Mouse (Mus musculus) neural tube, embryonic 10.5 days (tissue): ENCODE results near the gene Ppa2.

Source experiments
- DNase-seq: peaks from one replicate; pipeline ENCODE4 v3.0.0-alpha.2; 2017; ENCODE audit warnings: low spot score; ENCODE audit errors: extremely low spot score

Gene Ppa2

GRCm38 (mm10) chr3:133331184-133331866 lies 21.4 kb downstream of the Ppa2 start:
- no peak for DNase-seq

- DNase-seq = no peak
Measured at GRCm38 (mm10) chr3:133332280-133332679, 22.4 kb downstream of the Ppa2 start.

- DNase-seq = no peak
Measured at GRCm38 (mm10) chr3:133333267-133334170, 23.6 kb downstream of the Ppa2 start.

- DNase-seq = no peak
Measured at GRCm38 (mm10) chr3:133334691-133335090, 24.8 kb downstream of the Ppa2 start.

DNA sequence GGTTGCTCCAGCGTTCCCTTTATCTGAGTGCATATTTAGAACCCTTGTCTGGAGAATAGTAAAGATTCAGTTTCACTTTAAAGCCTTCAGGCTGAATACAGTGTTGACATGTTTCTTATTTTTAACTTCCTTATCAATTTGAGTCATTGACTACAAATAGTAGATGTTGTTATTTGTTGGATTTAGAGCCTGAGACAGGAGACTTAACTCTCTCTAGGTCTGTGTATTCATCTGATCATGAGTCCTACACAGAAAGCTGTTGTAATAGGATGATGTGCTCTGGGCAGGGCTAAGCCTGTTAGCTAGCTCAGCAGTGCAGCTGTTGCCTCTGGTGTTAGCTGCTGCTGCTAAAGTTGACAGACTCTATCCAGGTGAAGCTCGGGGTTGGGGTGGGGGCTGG lies 25.3 kb downstream of the Ppa2 start:
- DNase-seq = no peak

- no peak for DNase-seq
Measured at GRCm38 (mm10) chr3:133336400-133336799, 26.5 kb downstream of the Ppa2 start.

DNA sequence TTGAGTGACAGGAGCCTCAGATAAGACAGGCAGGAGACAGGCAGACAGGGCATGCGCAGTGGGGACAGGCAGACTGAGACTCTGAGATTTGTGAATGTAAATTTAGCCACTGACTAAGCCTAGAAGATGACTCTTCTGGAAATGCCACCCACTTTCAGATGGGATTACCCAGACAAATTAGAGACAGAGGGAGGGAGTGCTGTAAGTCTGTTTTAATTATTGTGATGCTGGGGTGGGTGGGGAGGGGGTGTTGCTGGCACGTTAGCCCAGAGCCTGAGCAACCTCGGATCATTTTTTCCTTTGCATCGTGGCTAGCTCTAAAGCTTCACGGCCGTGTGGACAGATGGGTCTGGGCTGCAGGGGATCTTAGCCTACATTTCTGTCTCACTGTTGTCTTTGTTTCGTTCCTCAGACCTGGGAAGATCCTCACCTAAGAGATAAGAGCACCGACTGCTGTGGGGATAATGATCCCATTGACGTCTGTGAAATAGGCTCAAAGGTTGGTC lies 29.0 kb downstream of the Ppa2 start:
- DNase-seq = no peak

DNA sequence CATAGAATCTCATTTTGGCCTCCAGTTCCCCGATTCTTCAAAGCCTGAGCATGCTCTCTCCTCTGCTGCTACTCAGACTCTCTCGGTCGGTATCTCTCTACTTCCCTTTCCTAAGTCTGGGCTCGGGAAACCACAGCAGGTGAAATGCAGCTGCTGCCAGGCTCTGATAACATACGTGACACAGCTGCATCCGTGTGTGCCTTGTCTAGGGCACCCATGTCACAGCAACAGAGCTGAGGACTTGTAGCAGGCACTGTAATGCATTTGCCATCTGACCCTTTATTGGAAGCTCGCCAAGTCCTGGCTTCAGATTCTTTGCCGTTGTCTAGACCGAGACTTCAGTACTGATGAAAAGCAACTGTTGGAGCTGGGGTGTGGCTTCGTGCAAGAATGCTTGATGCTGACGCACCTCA lies 29.5 kb downstream of the Ppa2 start:
- no peak for DNase-seq

DNA sequence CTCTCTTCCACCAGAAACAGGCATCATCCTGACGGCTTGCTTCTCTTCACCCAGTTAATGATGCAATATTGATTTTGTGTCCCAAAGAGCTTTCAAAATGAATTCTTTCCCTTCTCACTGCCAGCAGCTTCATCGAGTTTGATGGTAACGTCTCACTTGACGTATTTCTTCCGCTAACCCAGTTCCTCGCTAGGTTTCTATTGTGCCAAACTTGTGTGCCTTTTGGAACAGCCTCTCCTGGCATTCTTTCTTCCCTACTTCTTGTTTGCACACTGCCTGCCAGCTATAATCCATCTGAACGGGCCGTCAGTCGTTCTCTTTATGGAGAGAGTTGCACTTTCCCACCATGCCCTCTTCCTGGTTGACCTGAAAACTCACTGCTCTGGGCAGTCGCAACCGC lies 31.2 kb downstream of the Ppa2 start:
- DNase-seq = no peak

GRCm38 (mm10) chr3:133347535-133347934 lies 37.6 kb downstream of the Ppa2 start:
- DNase-seq = no peak

- DNase-seq = no peak
Measured at GRCm38 (mm10) chr3:133348847-133349246, 38.9 kb downstream of the Ppa2 start.

DNA sequence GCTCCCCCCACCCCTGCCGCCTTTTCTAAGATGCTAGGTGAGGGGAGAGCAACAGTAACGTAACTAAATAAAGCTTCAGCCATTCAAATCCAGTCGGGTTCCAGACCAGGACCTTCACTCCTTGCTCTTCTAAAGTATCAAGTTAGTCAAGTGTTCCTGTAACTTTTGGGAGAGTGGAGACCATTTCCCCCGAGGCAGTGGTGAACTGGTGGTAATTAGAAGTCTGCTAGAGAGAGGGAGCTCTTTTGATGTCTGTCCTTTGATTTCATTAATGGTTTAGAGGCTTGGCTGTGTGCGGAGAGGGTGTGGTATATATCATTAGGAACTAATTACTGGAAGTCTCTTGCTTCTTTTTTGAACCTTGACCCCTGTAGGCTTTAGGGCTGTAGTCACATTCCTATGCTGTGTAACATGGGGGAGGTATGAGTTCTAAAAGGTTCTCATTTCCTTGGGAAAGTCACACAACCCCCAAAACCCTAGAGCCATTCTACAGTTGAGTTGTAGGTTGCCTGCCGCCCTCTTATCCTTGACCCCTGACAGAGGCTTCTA lies 47.6 kb downstream of the Ppa2 start:
- DNase-seq = no peak

DNA sequence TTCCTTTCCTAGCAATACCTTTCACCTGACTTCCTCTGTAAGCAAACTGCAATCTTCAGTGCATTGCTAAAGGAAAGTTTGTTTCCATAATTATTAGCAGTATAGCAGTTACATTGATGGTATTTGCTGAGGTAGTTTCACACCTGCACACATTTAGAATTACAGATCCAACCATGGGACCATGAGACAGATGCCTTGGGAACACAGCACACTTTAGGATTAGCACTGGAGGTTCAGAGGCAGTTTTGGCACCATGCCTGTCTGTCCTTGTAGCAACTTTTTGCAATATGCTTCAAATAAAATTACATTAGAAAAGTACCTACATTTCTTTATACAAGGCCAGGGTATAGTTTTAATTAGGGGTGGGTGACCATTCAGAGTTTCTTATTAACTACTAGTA lies 48.1 kb downstream of the Ppa2 start:
- DNase-seq = no peak

- no peak for DNase-seq
Measured at GRCm38 (mm10) chr3:133361406-133361805, 51.5 kb downstream of the Ppa2 start.

- DNase-seq = no peak
Measured at GRCm38 (mm10) chr3:133364138-133364537, 54.2 kb downstream of the Ppa2 start.

GRCm38 (mm10) chr3:133366096-133366495 lies 56.2 kb downstream of the Ppa2 start:
- DNase-seq = no peak

DNA sequence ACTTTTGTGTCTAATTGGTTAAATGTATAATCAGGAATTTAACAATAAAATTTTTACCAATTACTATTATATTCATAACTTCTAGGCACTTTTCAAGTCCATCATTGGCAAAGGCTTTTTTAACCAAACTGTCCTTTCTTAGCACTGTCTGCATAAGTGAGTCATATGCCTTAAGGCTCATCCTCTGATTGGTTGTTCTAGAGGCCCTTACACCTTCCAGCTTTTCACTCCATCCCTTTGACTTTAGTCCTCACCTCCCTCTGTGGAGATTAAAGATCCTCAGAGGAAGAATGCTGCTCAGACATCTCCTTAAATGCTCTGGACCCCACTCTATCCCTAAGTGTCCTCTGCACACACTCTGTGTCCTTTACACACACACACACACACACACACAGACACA lies 68.3 kb downstream of the Ppa2 start:
- DNase-seq = no peak

DNA sequence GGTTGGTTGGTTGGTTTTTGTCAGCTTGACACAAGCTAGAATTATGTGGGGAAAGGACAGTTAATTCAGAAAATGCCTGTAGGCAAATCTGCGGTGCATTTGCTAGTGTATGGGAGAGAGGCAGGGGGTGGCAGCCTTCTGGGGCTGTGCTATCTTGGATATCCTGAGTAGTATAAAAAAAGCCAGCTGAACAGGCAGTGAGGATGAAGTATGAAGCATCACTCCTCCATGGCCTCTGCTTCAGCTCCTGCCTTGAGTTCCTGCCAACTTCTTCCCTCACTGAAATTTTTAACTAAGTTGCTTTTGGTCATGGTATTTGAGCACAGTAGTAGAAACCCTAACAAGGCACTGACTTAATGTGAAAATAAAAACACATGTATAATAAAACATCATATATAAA lies 70.1 kb downstream of the Ppa2 start:
- DNase-seq = no peak

DNA sequence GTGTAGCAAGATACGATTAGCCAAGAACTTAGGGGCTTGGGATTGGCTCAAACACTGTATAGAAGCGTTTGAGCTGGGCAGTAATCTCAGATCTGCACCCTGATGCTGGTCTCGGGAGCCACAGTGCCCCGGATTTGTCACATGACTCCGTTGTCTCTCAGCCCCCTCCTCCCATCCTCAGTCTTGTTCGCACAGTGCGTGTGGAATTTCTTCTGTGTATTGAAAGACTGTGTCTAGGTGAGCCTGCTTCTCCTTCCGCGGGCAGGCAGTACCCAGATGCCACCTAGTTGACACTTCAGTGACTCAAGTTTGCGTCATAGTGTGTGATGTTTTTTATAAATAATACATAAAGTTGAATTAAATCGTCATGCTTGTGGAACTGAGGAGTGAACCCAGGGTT lies 71.6 kb downstream of the Ppa2 start:
- DNase-seq = no peak

DNA sequence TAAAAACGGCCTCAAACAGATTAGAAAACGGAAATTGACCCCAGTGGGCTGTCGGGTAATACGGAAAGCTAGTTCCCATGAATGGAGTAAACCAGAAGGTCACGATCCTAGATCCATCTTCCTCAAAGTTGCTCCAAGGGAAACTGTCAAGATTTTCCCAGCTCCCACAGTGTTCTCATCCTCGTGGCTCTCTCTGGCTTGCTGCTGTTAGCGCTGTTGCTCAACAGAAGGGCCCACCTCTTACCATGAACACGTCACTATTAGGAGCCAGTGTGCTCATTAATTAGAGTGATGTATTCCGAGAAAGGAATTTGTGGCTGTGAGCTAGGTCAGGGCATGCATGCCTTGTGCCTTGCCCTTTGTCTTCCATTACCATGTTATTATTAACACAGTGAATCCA lies 72.2 kb downstream of the Ppa2 start:
- no peak for DNase-seq

GRCm38 (mm10) chr3:133384164-133384708 lies 74.3 kb downstream of the Ppa2 start:
- no peak for DNase-seq

DNA sequence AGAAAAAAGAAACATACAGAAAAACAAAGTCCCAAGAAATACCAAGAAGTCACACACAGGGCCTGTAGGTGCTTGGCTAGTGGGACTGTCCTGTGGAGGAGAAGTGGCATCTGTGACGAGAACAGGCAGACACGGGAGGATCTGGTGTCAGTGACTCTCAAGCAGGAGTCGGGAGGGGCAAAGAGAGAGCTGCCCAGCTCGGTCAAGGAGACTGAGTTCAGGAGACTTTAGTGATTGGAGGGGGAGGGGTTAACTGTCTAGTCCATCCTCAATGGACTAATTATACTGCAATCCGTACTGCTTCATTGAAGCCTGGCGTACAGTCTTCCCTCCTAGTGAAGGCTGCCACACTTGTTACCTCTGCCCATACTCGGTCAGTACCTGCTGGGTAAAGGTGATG lies 77.4 kb downstream of the Ppa2 start:
- no peak for DNase-seq
